Mouse (Mus musculus): ENCODE results near the gene Igf1r.

- TF ChIP-seq CTCF (IDR thresholded peaks at IDR 0.05; ENCODE audit: control insufficient read depth, insufficient read depth, low read length) = no peak
- TF ChIP-seq POLR2A (IDR thresholded peaks at IDR 0.05; ENCODE audit: borderline replicate concordance, control insufficient read depth, low read depth, low read length) = no peak
Observed at GRCm38 (mm10) chr7:68022188-68022587, 69.6 kb downstream of the Igf1r start.
